Mouse (Mus musculus) stomach, postnatal 0 days (tissue): ENCODE data around the gene Suv39h1.

ENCODE experiments used
- CTCF ChIP-seq: IDR thresholded peaks from 2 replicates; pipeline ENCODE4 v1.5.1; 2016; ENCODE audit warnings: antibody characterized with exemption, low read depth, mild to moderate bottlenecking, moderate library complexity
- EP300 ChIP-seq: optimal IDR thresholded peaks from 2 replicates; pipeline ENCODE3; 2016; ENCODE audit warnings: antibody characterized with exemption

DNA sequence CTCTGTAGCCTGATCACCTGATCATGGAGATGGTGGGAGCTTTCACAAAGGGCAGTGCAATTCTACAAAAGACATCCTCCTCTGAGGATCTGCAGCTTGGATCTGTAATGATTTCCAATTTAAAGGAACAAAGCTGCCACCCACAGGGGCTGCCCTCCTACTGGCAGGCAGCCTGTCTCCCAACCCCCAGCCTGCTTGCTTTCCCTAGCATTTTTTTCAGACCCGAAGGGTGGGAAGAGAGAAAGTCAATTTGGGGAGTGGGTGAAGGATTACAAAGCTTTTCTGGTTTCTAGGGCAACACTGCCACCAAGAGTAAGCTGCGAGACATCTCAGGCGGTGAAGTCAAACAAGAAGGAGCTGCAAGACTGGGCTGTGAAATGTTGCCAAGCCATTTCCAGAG is 26.5 kb upstream of the Suv39h1 start:
- peak; percentile 56 for TF ChIP-seq CTCF
- TF ChIP-seq EP300, result no peak
